Mouse (Mus musculus): ENCODE results near the gene Wnt10a.
A peak's percentile ranks its signal among the peaks of the same experiment; 100 is the strongest.

The Wnt10a gene

DNA sequence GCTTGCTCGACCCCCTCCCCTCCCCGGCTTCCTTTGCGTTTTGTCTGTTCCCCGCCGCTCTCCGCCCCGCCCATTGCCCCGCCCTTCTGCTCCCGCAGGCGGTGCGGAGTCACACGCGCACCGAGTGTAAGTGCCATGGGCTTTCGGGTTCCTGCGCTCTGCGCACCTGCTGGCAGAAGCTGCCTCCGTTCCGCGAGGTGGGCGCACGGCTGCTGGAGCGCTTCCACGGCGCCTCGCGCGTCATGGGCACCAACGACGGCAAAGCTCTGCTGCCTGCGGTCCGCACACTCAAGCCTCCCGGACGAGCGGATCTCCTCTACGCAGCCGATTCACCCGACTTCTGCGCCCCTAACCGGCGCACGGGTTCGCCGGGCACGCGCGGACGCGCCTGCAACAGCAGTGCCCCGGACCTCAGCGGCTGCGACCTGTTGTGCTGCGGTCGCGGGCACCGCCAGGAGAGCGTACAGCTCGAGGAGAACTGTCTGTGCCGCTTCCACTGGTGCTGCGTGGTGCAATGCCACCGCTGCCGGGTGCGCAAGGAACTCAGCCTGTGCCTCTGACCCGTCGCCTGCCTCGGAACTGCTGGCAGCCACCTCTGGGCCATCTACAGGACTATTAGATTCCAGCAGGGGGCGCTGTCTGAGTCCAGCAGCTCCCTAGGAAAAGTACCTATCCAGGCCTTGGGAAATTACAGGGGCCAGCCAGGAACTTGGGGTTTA lies 7.1 kb upstream of the Wnt10a start:
- peak; percentile 40 for DNase-seq (ENCODE audit: low read depth, low spot score)

DNA sequence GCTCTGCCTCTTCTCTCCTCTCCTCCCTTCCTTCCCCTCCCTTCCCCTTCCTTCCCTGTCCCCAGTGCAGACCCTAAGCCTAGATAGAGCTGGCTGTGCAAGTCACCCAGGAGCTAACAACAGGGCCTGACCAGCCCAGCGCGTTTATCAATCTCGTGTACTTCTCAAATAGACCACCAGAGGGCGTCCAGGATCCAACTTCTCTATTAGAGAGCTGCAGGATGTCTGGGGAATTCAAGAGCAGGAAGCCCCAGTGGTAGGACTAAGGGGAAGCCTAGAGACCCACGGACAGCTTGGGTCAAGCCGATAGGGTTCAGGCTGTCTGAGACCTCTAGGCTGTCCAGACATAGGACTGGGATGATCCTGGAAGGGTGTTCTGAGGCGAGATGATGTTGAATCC lies 3.5 kb upstream of the Wnt10a start:
- DNase-seq (ENCODE audit: low read depth, low spot score): peak; percentile 52

DNA sequence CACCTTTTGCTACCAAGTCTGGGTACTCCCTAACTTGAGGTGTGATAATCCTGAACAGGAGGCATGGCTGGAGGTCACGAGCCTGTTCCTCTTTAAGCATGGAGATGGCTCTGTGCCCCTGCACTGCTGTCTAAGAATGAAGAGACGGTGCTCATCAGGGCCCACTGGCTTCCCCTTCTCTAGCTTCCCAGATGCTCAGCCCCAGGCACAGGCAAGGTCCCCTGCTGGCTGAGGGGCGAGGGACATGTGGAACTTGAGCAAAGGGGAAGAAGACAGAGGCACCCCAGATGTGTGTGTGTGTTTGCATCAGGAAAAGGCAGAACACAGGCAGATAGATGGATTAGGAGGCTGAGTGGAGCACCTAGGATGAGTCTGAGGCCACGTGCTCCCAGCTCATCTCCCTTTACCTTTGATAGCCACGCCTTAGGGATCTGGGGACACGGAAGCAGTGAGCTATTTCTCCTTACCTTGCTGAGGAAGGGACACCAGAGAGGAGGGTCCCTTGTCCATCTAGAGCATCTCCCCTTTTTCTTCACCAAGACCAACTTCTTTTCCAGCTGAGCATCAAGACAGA lies 2.6 kb upstream of the Wnt10a start:
- DNase-seq (ENCODE audit: low read depth, low spot score): no peak

DNA sequence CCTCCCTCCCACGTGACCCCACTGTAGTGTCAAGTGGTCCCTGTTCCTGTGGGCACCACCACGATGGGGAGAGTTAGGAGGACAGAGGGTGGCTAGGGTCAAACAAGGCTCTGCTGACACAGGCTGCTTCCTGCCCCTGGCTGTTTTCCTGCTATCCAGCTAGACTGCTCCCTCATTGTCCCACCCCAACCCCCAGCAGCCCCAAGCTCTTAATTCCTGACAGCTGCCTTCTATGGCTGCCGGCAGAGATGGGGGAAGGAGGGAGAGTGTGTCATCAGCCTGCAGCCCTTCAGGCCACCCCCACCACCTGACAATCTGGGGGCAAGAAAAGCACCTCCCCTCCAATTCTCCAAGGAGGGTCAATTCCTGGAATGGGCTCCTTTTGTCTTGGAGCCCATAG lies 1.2 kb upstream of the Wnt10a start:
- no peak for DNase-seq (ENCODE audit: low read depth, low spot score)

DNA sequence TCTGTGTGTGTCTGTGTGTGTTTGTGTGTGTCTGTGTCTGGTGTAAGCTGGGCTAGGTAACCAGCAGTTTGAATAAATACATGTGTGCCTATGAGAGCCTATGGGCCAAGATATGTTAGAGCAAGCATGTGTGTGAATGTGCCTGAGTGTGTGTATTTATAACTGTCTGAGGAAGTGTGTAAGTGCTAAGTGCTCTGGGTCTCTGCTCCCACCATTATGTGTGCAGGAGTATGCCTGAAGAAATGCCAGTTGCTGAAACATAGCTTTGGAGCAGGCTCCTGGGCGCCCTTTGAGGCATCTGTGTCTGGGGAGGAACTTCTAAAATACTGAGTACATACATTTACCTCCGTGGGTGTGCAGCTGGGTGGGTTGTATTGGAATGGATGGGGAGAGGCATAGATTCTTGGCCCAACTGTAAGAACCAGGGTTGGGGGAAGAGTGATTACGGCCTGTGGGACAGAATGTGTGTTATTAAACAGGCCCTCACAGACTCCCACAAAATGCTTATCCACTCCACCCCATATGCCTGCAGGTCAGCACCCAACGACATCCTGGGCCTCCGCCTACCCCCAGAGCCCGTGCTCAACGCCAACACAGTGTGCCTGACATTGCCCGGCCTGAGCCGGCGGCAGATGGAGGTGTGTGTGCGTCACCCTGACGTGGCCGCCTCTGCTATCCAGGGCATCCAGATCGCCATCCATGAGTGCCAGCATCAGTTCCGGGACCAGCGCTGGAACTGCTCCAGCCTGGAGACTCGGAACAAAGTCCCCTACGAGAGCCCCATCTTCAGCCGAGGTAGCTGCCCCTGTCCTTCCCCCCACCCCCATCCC lies 1.7 kb downstream of the Wnt10a start:
- no peak for DNase-seq (ENCODE audit: low read depth, low spot score)

DNA sequence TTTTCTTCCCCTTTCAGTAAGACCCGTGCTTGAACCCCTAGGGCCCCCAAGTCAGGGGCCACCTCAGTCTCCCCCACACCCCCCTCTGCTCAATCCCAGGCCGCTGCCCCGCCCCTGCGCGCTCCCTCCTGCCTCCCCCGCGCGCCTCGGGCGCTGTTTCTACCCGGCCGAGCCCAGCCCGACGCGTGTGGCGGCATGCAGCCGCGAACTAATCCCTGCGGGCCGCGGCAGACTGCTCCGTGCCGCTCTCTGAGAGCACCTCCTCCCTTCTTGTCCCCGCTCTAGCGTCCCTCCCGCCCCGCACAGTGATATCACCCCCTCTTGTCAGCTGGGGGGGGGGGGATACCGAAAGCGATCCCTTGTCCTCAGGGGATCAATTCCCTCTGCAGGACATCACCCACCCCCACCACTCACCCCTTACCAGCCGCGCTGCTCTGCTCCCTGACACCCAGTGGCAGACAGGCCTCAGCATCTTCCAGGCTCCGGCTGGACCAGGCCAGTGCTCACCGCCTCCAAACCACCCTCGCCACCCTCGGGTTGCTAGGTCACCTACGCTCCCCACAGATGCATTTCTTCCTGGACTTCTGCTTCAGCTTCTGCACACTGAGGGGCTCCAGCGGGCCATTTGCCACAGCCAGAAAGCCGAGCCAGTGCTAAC lies 3.3 kb downstream of the Wnt10a start:
- no peak for DNase-seq (ENCODE audit: low read depth, low spot score)

DNA sequence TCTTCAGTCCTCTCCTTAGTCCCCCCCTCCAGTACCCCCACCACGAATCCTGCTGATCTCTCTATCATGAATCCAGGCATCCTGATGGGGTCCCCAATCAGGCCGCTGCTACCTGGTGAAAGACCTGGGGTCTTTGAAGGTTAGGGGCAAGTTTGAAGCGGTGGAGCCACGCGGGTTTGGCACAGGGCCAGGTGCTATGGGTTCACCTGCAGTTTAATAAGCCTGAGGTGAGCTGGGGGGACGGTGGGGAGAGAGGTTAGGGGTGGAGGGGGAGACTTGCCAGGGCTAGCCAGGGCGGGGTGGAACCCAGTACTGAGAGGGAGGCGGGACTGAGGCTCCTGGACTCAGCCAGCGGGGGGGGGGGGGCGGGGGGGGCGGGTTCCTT lies 3.8 kb downstream of the Wnt10a start:
- no peak for DNase-seq (ENCODE audit: low read depth, low spot score)

DNA sequence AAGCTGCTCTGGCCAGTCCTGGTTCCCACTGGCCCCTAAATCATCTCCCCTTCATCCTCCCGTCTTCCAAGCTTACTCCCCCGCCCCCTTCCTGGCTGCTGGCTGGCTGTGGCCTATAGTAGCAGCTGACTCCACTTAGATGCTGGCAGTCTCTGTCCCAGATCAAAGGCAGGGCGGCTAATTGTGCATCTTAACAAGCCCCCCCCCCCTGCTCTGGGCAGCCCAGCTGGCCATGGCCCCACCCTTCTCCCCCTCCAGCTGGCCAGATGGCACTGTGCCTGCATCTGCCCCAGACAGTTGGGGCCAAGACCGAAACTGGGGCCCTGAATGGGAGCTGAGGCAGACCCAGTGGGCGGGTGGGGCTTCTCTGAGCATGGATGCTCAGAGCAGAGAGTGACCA lies 6.1 kb downstream of the Wnt10a start:
- DNase-seq (ENCODE audit: low read depth, low spot score): no peak

DNA sequence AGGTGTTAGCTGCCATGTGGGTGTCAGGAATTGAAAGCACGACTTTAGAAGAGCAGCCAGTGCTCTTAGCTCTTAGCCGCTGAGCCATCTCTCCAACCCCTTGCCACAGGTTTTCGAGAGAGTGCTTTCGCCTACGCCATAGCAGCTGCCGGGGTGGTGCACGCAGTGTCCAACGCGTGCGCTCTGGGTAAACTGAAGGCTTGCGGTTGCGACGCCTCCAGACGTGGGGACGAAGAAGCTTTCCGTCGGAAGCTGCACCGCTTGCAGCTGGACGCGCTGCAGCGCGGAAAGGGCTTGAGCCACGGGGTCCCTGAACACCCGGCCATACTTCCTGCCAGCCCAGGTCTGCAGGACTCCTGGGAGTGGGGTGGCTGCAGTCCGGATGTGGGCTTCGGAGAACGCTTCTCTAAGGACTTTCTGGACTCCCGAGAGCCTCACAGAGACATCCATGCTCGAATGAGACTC lies 9.1 kb downstream of the Wnt10a start:
- DNase-seq (ENCODE audit: low read depth, low spot score): no peak

DNA sequence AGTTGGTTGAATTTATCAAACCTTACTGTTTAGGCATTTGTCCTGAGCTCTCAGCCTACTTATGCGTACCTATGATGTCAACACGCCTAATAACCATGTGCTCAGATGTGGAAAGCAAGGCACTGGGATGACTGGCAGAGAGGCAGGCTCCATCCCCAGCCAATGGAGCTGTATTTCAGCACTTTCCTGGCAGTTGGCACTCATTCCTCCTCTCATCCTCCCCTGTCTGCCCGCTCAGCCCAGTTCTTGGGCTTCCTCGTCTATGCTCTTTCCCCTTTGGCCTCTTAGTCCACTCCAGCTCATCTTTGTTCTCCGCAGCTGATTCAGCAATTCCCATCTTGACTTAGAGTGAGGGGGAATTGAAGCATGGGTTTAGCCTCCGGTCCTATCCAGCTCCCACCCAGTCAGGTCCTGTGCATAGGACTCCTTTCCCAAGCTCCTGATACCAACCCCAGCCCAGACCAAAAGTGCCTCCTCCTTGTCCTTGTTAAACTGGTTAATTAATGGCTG lies 10.4 kb downstream of the Wnt10a start:
- DNase-seq (ENCODE audit: low read depth, low spot score): no peak

DNA sequence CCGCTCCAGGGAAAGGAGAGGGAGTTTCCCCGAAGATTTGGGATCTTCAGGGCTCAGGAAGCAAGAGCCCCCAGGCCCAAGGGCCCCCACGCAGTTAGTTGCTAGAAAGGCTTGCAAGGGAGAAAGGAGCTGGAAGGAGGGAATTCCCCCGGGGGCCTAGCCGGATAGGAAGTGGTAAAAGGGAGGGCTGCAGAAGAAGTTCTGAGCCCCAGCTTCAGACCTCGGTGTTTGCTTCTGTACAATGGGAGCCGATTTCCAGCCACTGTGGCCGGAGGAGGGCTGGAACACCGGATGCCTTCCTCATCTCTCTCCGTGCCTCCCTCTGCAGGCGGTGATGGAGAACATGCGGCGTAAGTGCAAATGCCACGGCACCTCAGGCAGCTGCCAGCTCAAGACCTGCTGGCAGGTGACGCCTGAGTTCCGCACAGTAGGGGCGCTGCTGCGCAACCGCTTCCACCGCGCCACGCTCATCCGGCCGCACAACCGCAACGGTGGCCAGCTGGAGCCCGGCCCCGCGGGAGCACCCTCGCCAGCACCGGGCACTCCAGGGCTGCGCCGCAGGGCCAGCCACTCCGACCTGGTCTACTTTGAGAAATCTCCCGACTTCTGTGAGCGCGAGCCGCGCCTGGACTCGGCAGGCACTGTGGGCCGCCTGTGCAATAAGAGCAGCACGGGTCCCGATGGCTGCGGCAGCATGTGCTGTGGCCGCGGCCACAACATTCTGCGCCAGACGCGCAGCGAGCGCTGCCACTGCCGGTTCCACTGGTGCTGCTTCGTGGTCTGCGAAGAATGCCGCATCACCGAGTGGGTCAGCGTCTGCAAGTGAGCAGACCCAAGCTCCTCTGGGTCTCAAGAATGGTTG lies 11.7 kb downstream of the Wnt10a start:
- peak; percentile 72 for DNase-seq (ENCODE audit: low read depth, low spot score)

DNA sequence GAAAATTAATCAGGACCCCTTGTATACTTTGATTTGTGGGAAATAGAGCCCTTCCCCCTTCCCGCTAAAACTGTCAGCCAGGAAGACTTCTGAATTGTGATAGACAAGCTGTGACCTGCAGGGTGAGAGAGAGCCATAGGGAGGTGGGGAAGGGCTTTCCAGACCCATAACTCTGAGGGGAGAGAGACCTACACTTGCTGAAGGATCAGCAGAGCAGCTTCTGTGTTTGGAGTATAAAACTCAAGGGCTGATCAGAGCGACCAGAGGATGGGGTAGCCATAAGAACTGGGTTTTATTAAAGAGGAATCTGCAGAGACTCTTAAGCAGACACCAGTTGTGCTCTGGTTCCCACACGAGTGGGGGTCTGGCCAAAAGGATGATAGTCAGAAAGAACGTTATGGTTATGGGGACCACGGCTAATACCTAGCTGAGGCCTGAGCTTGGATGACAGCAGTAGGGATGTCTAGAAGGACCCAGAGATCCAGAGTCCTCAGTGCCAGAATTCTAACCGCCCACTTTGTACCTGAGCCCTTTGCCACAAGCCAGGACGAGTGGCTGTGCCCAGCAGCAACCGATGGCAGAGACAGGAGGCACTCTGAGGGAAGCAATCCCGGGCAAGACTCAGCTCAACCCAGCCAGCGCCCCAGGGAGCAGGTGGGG lies 13.0 kb downstream of the Wnt10a start:
- no peak for DNase-seq (ENCODE audit: low read depth, low spot score)

DNA sequence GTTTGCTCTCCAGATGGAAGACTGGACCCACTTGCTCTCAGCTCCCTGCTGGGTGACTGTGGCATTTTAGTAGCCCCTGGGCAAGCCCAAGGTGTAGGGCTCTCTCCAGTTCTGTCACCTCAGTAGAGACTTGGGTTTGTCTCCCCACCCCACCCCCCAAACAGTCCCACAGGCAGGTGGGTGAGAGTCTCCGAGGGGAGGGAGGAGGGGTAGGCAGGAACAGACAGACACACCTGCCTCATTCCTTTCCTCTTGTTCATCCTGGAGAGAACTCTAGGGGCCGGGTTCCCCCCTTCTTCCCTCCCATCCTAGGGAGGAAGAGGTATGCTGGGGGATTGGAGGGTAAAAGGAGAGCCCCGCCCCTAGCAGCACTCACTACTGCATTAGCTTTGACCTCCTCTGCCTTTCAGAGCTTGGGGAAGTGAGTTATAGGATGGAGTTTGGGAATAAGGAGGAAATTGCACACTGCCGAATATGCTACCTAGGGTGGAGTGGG lies 14.1 kb downstream of the Wnt10a start:
- DNase-seq (ENCODE audit: low read depth, low spot score): no peak

DNA sequence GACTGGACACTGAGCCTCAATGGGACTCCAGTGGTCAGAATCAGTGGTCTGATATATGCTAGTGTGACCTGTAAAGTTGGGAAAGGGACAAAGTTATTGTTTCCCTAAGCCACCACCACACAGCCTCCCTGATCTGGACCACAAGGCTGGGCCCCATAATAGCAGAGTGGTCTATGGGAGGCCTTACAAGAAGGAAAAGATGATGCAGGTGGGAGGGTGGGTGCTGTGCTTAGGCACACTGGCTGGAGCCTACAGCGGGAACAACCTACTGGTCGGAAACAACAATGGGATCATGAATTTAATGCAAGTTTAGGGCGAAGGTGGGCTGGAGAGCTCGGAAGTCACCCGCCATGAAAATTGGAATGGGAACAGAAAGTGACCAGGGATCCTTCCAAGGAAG lies 14.5 kb downstream of the Wnt10a start:
- DNase-seq (ENCODE audit: low read depth, low spot score): no peak

DNA sequence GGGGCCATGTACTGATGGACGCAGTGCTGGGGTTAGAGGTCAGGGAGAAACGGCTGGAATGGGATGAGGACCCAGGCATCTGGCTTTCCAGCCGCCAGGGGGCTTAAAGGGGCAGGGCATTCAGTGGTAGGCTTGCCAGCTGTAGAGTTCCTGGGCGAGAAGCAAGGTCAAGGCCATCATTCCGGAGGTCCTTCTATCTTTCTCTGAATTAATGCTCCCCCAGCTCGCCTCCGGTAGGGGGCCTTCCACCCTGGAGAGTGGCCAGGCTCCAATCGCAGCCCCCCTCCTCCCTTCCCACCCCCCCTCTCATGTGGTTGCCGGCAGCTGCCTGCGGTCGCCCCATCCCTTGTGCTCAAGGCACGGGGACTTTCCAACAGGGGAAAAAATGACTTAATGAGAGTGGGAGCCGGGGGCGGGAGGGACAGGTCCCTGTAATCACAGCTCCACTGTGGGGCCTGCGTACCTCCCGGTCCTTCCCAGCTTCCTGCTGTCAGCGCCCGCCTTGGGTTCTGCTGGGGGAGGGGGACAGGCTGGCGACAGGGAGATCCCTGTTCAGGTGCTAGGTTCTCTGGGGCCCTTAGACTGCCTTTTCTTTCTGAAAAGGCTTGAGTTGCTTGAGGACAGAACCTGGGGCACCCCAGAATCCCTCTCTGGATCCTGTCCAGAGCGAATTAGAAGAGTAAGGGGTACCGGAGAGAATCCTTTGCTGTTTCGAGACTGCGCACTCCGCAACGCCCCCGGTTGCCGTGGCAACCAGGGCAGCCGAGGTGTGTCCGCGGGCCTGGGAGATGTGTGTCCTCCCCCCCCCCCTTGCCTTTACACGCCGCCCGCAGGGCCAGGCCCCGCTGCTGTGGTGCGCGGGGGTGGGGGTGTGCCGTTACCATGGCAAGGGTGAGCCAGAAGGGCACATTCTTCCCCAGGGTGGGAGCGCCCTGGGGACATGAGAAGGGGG lies 15.3 kb downstream of the Wnt10a start:
- no peak for DNase-seq (ENCODE audit: low read depth, low spot score)

DNA sequence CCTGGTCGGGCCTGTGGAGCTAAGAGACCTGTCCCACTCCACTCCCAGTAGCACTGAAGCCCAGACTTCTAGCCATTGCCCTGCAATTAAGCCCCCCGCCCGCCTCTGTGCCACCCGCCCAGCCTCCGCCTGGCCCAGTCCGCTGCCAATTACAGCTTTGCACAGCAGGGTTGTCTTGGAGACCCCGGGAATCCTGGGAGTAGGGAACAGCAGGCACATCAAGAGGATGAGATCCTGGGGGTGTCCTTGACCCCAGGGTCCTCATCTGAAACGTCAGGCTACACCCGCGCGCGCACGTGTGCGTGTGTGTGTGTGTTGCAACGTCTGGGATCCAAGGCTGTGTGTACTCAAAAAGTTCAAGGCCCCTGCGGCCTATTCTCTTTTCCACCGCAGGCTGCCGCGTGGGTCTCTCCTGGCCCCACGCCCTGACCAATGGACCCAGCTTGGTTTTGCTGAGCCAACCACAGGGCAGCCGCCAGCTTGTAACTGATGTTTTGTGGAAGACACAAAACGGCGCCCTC lies 16.3 kb downstream of the Wnt10a start:
- DNase-seq (ENCODE audit: low read depth, low spot score): no peak

DNA sequence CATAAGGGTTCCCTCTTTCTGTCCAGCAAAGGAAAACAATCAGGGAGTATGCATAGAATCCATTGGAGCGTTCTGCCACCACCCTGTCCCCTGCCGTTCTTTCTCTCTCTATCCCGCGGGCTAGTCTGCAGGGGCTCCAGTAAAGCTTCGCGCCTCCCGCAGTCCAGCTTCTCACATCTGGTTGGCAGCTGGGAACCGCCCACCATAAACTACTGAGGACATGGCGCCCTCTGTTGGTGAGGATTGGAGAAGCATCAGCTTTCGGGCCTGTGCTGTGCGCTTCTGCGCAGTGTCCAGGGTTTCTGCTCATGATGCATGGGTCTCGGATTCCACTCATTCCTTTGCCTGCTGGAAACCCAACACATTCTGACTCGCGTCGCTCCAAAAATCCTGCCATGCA lies 16.8 kb downstream of the Wnt10a start:
- peak; percentile 68 for DNase-seq (ENCODE audit: low read depth, low spot score)

DNA sequence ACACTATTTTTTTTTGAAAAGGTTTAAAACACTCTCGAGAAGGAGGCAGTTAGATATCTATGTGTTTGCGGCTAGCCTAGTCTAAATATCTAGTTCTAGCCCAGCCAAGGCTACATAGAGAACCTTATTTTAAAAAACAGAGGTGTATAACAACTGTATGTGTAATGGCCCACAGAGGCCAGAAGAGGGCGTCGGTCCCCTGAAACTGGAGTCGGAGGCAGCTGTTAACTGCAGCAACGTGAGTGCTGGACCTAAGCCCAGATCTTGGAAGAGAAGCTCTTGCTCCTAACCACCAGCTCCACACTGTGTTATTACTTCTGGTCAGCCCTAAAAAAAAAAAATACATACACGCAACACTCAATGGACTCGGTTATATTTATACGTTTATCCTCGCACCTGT lies 17.7 kb downstream of the Wnt10a start:
- no peak for DNase-seq (ENCODE audit: low read depth, low spot score)
